Comparison of ENCODE assay signal across 18 mouse cellular contexts in genomic region chr10:44582736-44583135, GRCm38 (mm10). TPM values are rescaled to one million over a fixed set of nuclear protein-coding genes. Genes with fewer than 3 reads are reported as not detected.
A peak's percentile ranks its signal among the peaks of the same experiment; 100 is the strongest.
DNase-seq lines count a peak whose midpoint lies in the region; ATAC-seq and TF ChIP-seq lines count a peak whose summit lies in the region.
"Had no signal": no experiment of that assay in that cellular context is flagged by ENCODE, and none has a peak within 500 bp of the region (broad histone marks: within the 10 kb centered on the region; RNA-seq: fewer than 3 reads in every experiment).

No protein-coding gene starts in this region.

- no peak overlapping the region for H3K27ac ChIP-seq in liver, embryonic 14.5 days
- H3K27ac ChIP-seq in forebrain, embryonic 15.5 days (replicated peaks): no peak overlapping the region
- H3K27ac ChIP-seq: embryonic facial prominence, embryonic 12.5 days; forebrain, embryonic 13.5 days; gastrocnemius, adult 2 months; heart, embryonic 15.5 days; hindbrain, embryonic 10.5 days; hindbrain, embryonic 15.5 days had no signal

- H3K9ac ChIP-seq in liver, embryonic 14.5 days (replicated peaks): no peak overlapping the region
- H3K9ac ChIP-seq in forebrain, embryonic 15.5 days (replicated peaks): no peak overlapping the region
- H3K9ac ChIP-seq: embryonic facial prominence, embryonic 12.5 days; forebrain, embryonic 13.5 days; heart, embryonic 15.5 days; hindbrain, embryonic 15.5 days had no signal

- 37% methylated on average over 2 of the region's 2 CpGs for WGBS in liver, embryonic 14.5 days (ENCODE audit: insufficient replicate concordance)
- 82% methylated on average over 2 of the region's 2 CpGs for WGBS in forebrain, embryonic 15.5 days

- no peaks in the 10 kb centered on the region for H3K9me3 ChIP-seq in liver, embryonic 14.5 days (ENCODE audit: control insufficient read depth, low read length)
- H3K9me3 ChIP-seq in forebrain, embryonic 15.5 days: no peaks in the 10 kb centered on the region
- H3K9me3 ChIP-seq: embryonic facial prominence, embryonic 12.5 days; forebrain, embryonic 13.5 days; heart, embryonic 15.5 days; hindbrain, embryonic 10.5 days; hindbrain, embryonic 15.5 days had no signal

- peak; percentile 61 for TF ChIP-seq EP300 in liver, embryonic 14.5 days (IDR thresholded peaks at IDR 0.05; ENCODE audit: low read depth)

- no peak for ATAC-seq in liver, embryonic 14.5 days (ENCODE audit: insufficient read depth)
- peak; percentile 71 for ATAC-seq in megakaryocyte-erythroid progenitor cell, adult 5-6 weeks (replicated peaks; ENCODE audit: low FRiP score, low TSS enrichment, poor library complexity, severe bottlenecking)
- ATAC-seq in forebrain, embryonic 15.5 days (replicated peaks): no peak
- ATAC-seq in inflammation-experienced regulatory T-cells, adult 6 months: no peak
- ATAC-seq: forebrain, embryonic 13.5 days; intestine, postnatal 0 days had no signal

- peaks cover 0 to 2% of the 10 kb centered on the region in 2 experiments; a peak in 2 of 4 replicates for H3K4me1 ChIP-seq in liver, embryonic 14.5 days (replicated peaks; ENCODE audit: control insufficient read depth in 2 of 2, insufficient read depth in 2 of 2, low read length in 1 of 2)
- no peaks in the 10 kb centered on the region for H3K4me1 ChIP-seq in forebrain, embryonic 15.5 days
- H3K4me1 ChIP-seq: embryonic facial prominence, embryonic 12.5 days; forebrain, embryonic 13.5 days; heart, embryonic 15.5 days; hindbrain, embryonic 10.5 days; hindbrain, embryonic 15.5 days had no signal

- no peaks in the 10 kb centered on the region for H3K27me3 ChIP-seq in liver, embryonic 14.5 days (ENCODE audit: control insufficient read depth, insufficient read depth, low read length)
- no peaks in the 10 kb centered on the region for H3K27me3 ChIP-seq in forebrain, embryonic 15.5 days
- H3K27me3 ChIP-seq: embryonic facial prominence, embryonic 12.5 days; forebrain, embryonic 13.5 days; heart, embryonic 15.5 days; hindbrain, embryonic 15.5 days had no signal

- peak; percentile 22 for DNase-seq in c-Kit-positive CD71-positive TER-119-negative erythroid progenitor cells, embryonic 14.5 days (ENCODE audit: low read depth)
- peak; percentile 21 for DNase-seq in liver
- DNase-seq in liver, embryonic 14.5 days (ENCODE audit: low read depth in 3 of 3, low spot score in 3 of 3): no peak
- no peak for DNase-seq in cerebellum, postnatal 4 days (ENCODE audit: low spot score in 2 of 2)
- DNase-seq: adrenal gland, postnatal 10 days; cerebellum, adult 8-10 months; cerebellum, postnatal 14 days; gastrocnemius, adult 2 months; gastrocnemius, postnatal 25 days had no signal

- H3K4me2 ChIP-seq in liver, embryonic 14.5 days (ENCODE audit: low read depth): no peak overlapping the region
- H3K4me2 ChIP-seq in forebrain, embryonic 15.5 days (replicated peaks): no peak overlapping the region
- H3K4me2 ChIP-seq: embryonic facial prominence, embryonic 12.5 days; forebrain, embryonic 13.5 days; heart, embryonic 15.5 days; hindbrain, embryonic 15.5 days had no signal

- no peaks in the 10 kb centered on the region for H3K36me3 ChIP-seq in liver, embryonic 14.5 days (replicated peaks; ENCODE audit: control insufficient read depth, insufficient read depth, low read depth)
- H3K36me3 ChIP-seq in forebrain, embryonic 15.5 days: no peaks in the 10 kb centered on the region
- H3K36me3 ChIP-seq: embryonic facial prominence, embryonic 12.5 days; heart, embryonic 15.5 days; hindbrain, embryonic 10.5 days; hindbrain, embryonic 15.5 days had no signal

- no peak for TF ChIP-seq CTCF in liver, embryonic 14.5 days (IDR thresholded peaks at IDR 0.05; ENCODE audit: low read depth)

- H3K4me3 ChIP-seq in liver, embryonic 14.5 days (ENCODE audit: insufficient read depth in 1 of 2, low read depth in 2 of 2, low read length in 2 of 2): no peak overlapping the region
- no peak overlapping the region for H3K4me3 ChIP-seq in forebrain, embryonic 15.5 days
- H3K4me3 ChIP-seq: embryonic facial prominence, embryonic 12.5 days; forebrain, embryonic 13.5 days; gastrocnemius, adult 2 months; heart, embryonic 15.5 days; hindbrain, embryonic 10.5 days; hindbrain, embryonic 15.5 days had no signal

RNA-seq across cellular contexts. Expression of gene Prdm1, which starts 54.4 kb away (rescaled TPM):
- polyA plus RNA-seq in liver, embryonic 14.5 days (2012; rRNA removed): 0.08 and 0.12 TPM in 2 replicates
- polyA plus RNA-seq in liver, embryonic 14.5 days (2014; fragmentation: Nextera tagmentation; extraction: Ambion mirVana): 0.13 and 0.18 TPM in 2 replicates
- total RNA-seq in megakaryocyte-erythroid progenitor cell, adult 5-6 weeks (2014; fragmentation: Nextera tagmentation): 0.48 and 2.8 TPM in 2 replicates
- total RNA-seq in megakaryocyte-erythroid progenitor cell, adult 5-6 weeks (2017): 0.23 TPM in 1 of 2 replicates, not detected in the other
- polyA plus RNA-seq in forebrain, embryonic 15.5 days (2015; fragmentation: Nextera tagmentation; extraction: Ambion mirVana): 0.45 and 0.47 TPM in 2 replicates
- polyA plus RNA-seq in inflammation-experienced regulatory T-cells, adult 6 months (2017; shearing (Covaris generic)): 10 to 100 TPM; 11.2 to 27.7 (median 12.4) TPM

Comparison
In these comparisons a context has a peak if more than half of its experiments do, and no peak if none do; other contexts are left out.
1. DNase-seq: peak in c-Kit-positive CD71-positive TER-119-negative erythroid progenitor cells, embryonic 14.5 days (single experiment) and liver (single experiment); none in liver, embryonic 14.5 days (0 of 3) and cerebellum, postnatal 4 days (0 of 2).